Mouse (Mus musculus): ENCODE measurements around the gene Aox4.

GRCm38 (mm10) chr1:58275879-58276278 lies 65.7 kb downstream of the Aox4 start:
- no peak for TF ChIP-seq USF1 (IDR thresholded peaks at IDR 0.05; ENCODE audit: low read depth)
- no peak for TF ChIP-seq POLR2A (IDR thresholded peaks at IDR 0.05; ENCODE audit: insufficient read length, low read depth)
- no peak for TF ChIP-seq E2F4 (IDR thresholded peaks at IDR 0.05; ENCODE audit: insufficient read depth)
- no peak for TF ChIP-seq MYOG (IDR thresholded peaks at IDR 0.05; ENCODE audit: control insufficient read depth in 1 of 3, insufficient read depth in 1 of 3, insufficient read length in 2 of 3, low read depth in 2 of 3)
- no peak for TF ChIP-seq MYOD1 (IDR thresholded peaks at IDR 0.05; ENCODE audit: control insufficient read depth in 1 of 3, insufficient read length in 2 of 3, low read depth in 2 of 3)
- no peak for TF ChIP-seq POLR2AphosphoS2 (IDR thresholded peaks at IDR 0.05; ENCODE audit: insufficient read length, low read depth)
- no peak for TF ChIP-seq SRF (IDR thresholded peaks at IDR 0.05; ENCODE audit: control insufficient read depth, insufficient read length, low read depth)
- TF ChIP-seq MAX (IDR thresholded peaks at IDR 0.05; ENCODE audit: low read depth) = no peak
- TF ChIP-seq CEBPB (IDR thresholded peaks at IDR 0.05; ENCODE audit: insufficient read depth, poor library complexity, severe bottlenecking) = no peak
- no peak for TF ChIP-seq REST (IDR thresholded peaks at IDR 0.05; ENCODE audit: insufficient read depth, insufficient read length)
- no peak for TF ChIP-seq TCF12 (IDR thresholded peaks at IDR 0.05; ENCODE audit: insufficient read depth, poor library complexity, severe bottlenecking)
- TF ChIP-seq TCF3 (IDR thresholded peaks at IDR 0.05; ENCODE audit: insufficient read length, low read depth) = no peak
